Mouse (Mus musculus) WW6 (cell line): ENCODE measurements around the gene Emilin1.

Source experiments
- DNase-seq: peaks from one replicate; pipeline ENCODE4 v3.0.0-alpha.2; 2013; ENCODE audit warnings: low read depth, low spot score

Emilin1 gene

GRCm38 (mm10) chr5:30959198-30959854 lies 46.1 kb downstream of the Emilin1 start:
- DNase-seq: no peak

DNA sequence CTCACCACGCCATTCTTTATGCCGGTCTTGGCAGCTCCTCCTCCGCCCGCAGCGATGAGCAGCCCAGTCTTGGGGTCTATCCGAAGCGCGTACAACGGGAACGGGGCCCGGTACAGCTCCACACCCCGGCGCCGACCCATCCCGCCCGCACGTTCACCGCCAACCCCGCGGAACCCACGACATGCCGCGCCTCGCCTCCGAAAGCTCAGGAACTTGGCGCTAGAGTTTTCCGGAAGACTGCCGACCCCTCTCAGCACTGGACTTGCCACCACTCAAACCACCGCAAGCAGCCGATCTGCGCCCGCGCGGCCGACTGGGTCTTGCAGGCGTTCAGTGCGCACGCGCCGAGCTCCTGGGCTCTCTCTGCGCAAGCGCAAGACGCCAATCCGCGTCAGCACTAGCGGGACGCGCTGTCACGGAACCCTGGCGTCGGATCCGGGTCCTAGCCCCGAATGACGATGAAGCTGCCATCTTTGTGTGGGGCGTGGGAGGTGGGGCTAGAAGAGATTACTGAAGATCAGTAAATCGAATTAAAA lies 46.8 kb downstream of the Emilin1 start, which contains the start of gene Preb:
TSS of gene Preb (minus strand) at position 396 of the 536 bp plus-strand sequence.
- peak; percentile 95 for DNase-seq

DNA sequence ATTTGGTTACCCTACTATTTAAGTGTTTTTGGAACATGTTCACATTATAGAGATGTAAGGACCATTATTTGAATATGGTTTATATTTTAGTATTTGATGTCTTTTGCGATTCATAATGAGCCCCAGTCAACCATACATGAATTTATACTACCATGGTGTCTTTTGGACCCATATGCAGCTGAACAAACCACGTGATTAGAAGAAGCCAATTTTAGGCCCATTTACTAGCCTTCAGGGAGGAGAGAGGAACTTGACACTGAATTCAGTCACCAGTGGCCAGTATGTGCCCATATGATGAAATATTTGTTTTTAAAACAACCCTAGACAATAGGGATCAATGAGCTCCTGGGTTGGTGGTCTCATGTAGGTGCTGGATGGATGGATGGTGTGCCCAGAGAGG lies 47.6 kb downstream of the Emilin1 start:
- no peak for DNase-seq

DNA sequence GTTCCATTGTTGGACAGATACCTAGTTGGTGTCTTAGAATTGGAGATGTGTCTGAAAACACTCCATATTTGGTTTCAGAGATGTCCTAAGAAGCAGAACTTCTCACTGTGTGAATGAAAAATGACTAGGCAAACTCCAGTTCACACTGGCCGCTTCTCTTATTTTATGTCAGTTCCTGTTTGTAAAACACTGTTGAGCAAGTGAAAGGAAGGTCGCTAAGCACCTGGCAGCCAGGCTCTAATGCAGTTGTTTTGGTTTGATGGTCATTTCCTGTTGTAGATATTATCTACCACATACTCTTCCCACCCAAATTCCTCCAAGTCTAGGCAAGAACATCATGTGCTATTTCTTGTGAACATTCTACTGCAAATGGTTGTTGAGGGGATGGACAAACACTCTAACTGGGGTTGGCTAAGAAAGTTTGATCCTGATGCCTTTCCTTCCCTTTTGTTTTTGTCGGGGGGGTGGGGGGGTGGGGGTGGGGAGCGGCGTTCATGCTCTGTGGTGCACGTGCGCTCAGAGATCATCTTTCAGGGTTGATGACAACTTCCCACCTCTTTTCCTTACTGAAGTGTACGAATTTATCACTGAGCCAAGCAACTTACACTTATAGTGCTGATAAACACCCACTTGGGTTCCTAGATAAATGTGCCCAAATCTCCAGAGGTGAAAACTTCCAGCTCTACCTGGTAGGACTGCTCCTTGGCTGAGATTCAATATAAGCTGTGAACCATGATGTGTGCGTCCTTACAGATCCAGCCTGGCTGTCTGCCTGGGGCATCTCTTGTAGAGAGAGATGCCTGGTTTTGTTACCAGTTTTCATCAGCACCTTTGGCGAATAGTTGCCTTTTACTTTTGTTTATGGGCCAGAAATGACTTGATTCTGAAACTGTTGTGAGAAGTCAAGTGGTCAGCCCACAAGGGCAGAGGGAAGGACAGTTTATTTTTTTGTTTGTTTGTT lies 48.6 kb downstream of the Emilin1 start:
- no peak for DNase-seq

DNA sequence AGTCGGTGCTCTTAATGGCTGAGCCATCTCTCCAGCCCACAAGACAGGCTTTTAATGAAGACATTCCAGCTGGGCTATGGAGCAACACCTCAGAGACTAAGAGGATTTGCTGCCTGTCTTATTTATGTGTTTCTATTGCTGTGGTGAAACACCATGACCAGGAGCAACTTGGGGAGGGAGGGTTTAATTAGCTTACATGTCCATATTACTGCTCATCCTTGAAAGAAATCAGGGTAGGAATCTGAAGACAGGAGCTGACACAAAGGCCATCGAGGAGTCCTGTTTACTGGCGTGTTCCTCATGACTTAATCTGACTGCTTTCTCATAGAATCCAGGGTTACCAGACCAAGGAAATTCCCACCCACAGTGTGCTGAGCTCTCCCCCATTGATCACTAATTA lies 50.7 kb downstream of the Emilin1 start:
- no peak for DNase-seq

DNA sequence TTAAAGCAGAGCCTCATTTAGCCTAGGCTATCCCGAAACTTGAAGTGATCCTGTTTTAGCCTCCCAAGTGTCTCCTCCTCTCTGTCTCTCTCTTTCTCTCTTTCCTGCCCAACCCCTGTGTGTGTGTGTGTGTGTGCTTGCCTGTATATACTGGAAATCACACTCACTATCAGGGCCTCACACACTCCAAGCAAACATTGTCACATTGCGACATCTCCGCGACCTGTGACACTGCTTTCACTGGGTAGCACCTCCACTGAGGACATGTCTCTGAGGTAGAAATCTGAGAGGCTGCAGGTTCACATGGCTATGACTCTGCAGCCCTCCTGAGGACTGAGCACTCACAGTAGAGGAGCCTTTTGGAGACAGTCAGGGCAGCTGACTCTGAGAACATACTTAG lies 53.0 kb downstream of the Emilin1 start:
- DNase-seq: no peak

DNA sequence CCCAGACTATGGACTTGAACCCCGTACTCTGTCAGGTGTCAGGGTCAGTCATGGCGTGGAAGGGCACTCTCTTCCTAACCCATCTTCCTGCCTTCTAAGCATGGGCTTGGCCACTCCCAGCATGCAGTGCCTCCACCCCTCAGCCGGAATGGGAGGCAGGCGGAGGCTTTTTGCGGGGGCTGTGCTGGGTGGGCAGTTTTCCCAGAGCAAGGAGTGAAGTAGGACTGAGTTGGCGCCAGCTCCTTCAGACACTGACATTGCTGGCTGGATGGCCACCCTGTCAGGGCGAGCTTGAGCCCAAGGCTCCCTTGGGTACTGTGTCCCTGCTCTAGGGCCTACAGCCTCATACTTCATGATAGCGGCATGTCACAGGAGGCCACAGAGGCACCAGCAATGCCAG lies 55.2 kb downstream of the Emilin1 start, which contains the start of gene Tcf23:
TSS of gene Tcf23 (plus strand) at position 247 of the 400 bp plus-strand sequence.
- no peak for DNase-seq

DNA sequence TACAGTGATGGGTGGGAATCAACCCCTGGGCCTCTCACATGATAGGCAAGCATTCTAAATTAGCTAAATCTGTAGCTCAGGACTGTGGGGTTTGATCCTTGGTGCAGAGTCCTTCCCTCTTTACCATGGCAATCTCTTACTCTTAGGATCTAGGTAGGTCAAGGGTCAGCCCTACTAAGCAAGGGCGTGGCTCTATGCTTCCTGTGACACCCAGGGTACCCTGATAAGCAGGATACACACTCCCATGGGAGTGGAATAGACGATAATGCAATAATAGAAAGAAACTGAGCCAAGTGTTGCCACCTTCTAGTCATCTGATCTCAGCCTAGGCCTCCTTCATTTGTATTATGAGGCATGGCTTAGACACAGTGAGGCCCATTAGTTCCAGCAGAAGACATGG lies 56.2 kb downstream of the Emilin1 start:
- DNase-seq: no peak
